Mouse (Mus musculus): ENCODE measurements around the gene Ggcx. TPM values are rescaled to one million over a fixed set of nuclear protein-coding genes. Genes with fewer than 3 reads are reported as not detected.
A peak's percentile ranks its signal among the peaks of the same experiment; 100 is the strongest.

Gene Ggcx
- polyA plus RNA-seq (2015; fragmentation: Nextera tagmentation; extraction: Ambion mirVana): 32.5 and 36.0 TPM in 2 replicates

- WGBS: 1% methylated on average over 33 of the region's 33 CpGs
- no peaks in the 10 kb centered on the region for H3K9me3 ChIP-seq (replicated peaks)
- H3K4me3 ChIP-seq (replicated peaks): peak within 1 kb of the TSS; percentile 59
- peak; percentile 96 for ATAC-seq (replicated peaks; ENCODE audit: low FRiP score)
- peaks cover 30% of the 10 kb centered on the region for H3K36me3 ChIP-seq
- peak within 1 kb of the TSS; percentile 65 for H3K9ac ChIP-seq
- peak within 1 kb of the TSS; percentile 72 for H3K4me2 ChIP-seq
- peaks cover 22% of the 10 kb centered on the region for H3K4me1 ChIP-seq
- no peaks in the 10 kb centered on the region for H3K27me3 ChIP-seq
- H3K27ac ChIP-seq: peak within 1 kb of the TSS; percentile 61
Measured at GRCm38 (mm10) chr6:72414076-72414756, at the start of gene Ggcx. Ggcx (plus strand) TSS chr6:72414308.

- peaks cover 25% of the 10 kb centered on the region for H3K4me1 ChIP-seq
- H3K9ac ChIP-seq: no peak overlapping the region
- H3K36me3 ChIP-seq: peaks cover 8% of the 10 kb centered on the region
- no peak overlapping the region for H3K27ac ChIP-seq
- no peak overlapping the region for H3K4me2 ChIP-seq
- no peak for ATAC-seq (replicated peaks; ENCODE audit: low FRiP score)
- no peaks in the 10 kb centered on the region for H3K27me3 ChIP-seq
- no peaks in the 10 kb centered on the region for H3K9me3 ChIP-seq (replicated peaks)
- no peak overlapping the region for H3K4me3 ChIP-seq (replicated peaks)
- 70% methylated on average over 6 of the region's 6 CpGs for WGBS
Measured at GRCm38 (mm10) chr6:72364985-72365384, 49.1 kb upstream of the Ggcx start.

- 42% methylated on average over 3 of the region's 3 CpGs for WGBS
Measured at GRCm38 (mm10) chr6:72366304-72366703, 47.8 kb upstream of the Ggcx start.

GRCm38 (mm10) chr6:72366844-72367443, 47.2 kb upstream of the Ggcx start, which contains the start of gene Rnf181:
Rnf181 (minus strand) TSS chr6:72366956.
- peaks cover 18% of the 10 kb centered on the region for H3K4me1 ChIP-seq
- no peaks in the 10 kb centered on the region for H3K9me3 ChIP-seq (replicated peaks)
- no peaks in the 10 kb centered on the region for H3K27me3 ChIP-seq
- H3K36me3 ChIP-seq: no peaks in the 10 kb centered on the region
- no peak within 1 kb of the TSS for H3K4me3 ChIP-seq (replicated peaks)
- WGBS: 76% methylated on average over 4 of the region's 4 CpGs
- no peak for ATAC-seq (replicated peaks; ENCODE audit: low FRiP score)
- no peak within 1 kb of the TSS for H3K4me2 ChIP-seq
- H3K9ac ChIP-seq: no peak within 1 kb of the TSS
- no peak within 1 kb of the TSS for H3K27ac ChIP-seq

More at GRCm38 (mm10) chr6:72366304-72366703, 47.8 kb upstream of the Ggcx start:
- Histone ChIP-seq H3K4me3 (replicated peaks) (no peak overlapping the region), H3K4me1 (peaks cover 19% of the 10 kb centered on the region), H3K4me2 (no peak overlapping the region), H3K27me3 (no peaks in the 10 kb centered on the region), H3K27ac (no peak overlapping the region), H3K9ac (no peak overlapping the region), H3K9me3 (replicated peaks) (no peaks in the 10 kb centered on the region), H3K36me3 (no peaks in the 10 kb centered on the region)
- no peak for ATAC-seq (replicated peaks; ENCODE audit: low FRiP score)

- WGBS: 80% methylated on average over 4 of the region's 4 CpGs
- Histone ChIP-seq H3K27me3 (no peaks in the 10 kb centered on the region), H3K9me3 (replicated peaks) (no peaks in the 10 kb centered on the region), H3K4me3 (replicated peaks) (no peak overlapping the region), H3K27ac (no peak overlapping the region), H3K9ac (no peak overlapping the region), H3K4me2 (no peak overlapping the region), H3K4me1 (peaks cover 18% of the 10 kb centered on the region), H3K36me3 (no peaks in the 10 kb centered on the region)
- no peak for ATAC-seq (replicated peaks; ENCODE audit: low FRiP score)
Measured at GRCm38 (mm10) chr6:72367460-72367974, 46.6 kb upstream of the Ggcx start.

GRCm38 (mm10) chr6:72369557-72369956, 44.6 kb upstream of the Ggcx start:
- Histone ChIP-seq H3K9me3 (replicated peaks) (no peaks in the 10 kb centered on the region), H3K27ac (no peak overlapping the region), H3K36me3 (no peaks in the 10 kb centered on the region), H3K4me3 (replicated peaks) (no peak overlapping the region), H3K4me1 (peaks cover 15% of the 10 kb centered on the region; the same call in 1 of the 2 replicates), H3K27me3 (no peaks in the 10 kb centered on the region), H3K4me2 (no peak overlapping the region), H3K9ac (no peak overlapping the region)
- WGBS: 83% methylated on average over 4 of the region's 4 CpGs
- no peak for ATAC-seq (replicated peaks; ENCODE audit: low FRiP score)

GRCm38 (mm10) chr6:72370091-72370490, 44.0 kb upstream of the Ggcx start:
- Histone ChIP-seq H3K4me3 (replicated peaks) (no peak overlapping the region), H3K9me3 (replicated peaks) (no peaks in the 10 kb centered on the region), H3K9ac (no peak overlapping the region), H3K4me2 (no peak overlapping the region), H3K27me3 (no peaks in the 10 kb centered on the region), H3K36me3 (no peaks in the 10 kb centered on the region), H3K27ac (no peak overlapping the region), H3K4me1 (peaks cover 15% of the 10 kb centered on the region; the same call in 1 of the 2 replicates)
- ATAC-seq (replicated peaks; ENCODE audit: low FRiP score): no peak
- WGBS: 79% methylated on average over 12 of the region's 12 CpGs

GRCm38 (mm10) chr6:72371147-72371546, 43.0 kb upstream of the Ggcx start:
- no peaks in the 10 kb centered on the region for H3K9me3 ChIP-seq (replicated peaks)
- H3K4me1 ChIP-seq: peaks cover 15% of the 10 kb centered on the region; the same call in 1 of the 2 replicates
- WGBS: 51% methylated on average over 5 of the region's 5 CpGs
- 0 out of 2 replicates have a peak, but pooled peaks have one; percentile 25 for ATAC-seq (replicated peaks; ENCODE audit: low FRiP score)
- H3K4me2 ChIP-seq: no peak overlapping the region
- H3K27ac ChIP-seq: peak overlapping the region; percentile 37; the same call in 1 of the 2 replicates
- H3K9ac ChIP-seq: no peak overlapping the region
- no peaks in the 10 kb centered on the region for H3K27me3 ChIP-seq
- no peak overlapping the region for H3K4me3 ChIP-seq (replicated peaks)
- no peaks in the 10 kb centered on the region for H3K36me3 ChIP-seq

GRCm38 (mm10) chr6:72371571-72371970, 42.5 kb upstream of the Ggcx start:
- Histone ChIP-seq H3K4me1 (peaks cover 15% of the 10 kb centered on the region; the same call in 1 of the 2 replicates), H3K27me3 (no peaks in the 10 kb centered on the region), H3K9ac (no peak overlapping the region), H3K4me2 (no peak overlapping the region), H3K36me3 (no peaks in the 10 kb centered on the region), H3K9me3 (replicated peaks) (no peaks in the 10 kb centered on the region), H3K4me3 (replicated peaks) (no peak overlapping the region), H3K27ac (peak overlapping the region; percentile 37; the same call in 1 of the 2 replicates)
- no peak for ATAC-seq (replicated peaks; ENCODE audit: low FRiP score)
- 21% methylated on average over 1 of the region's 1 CpGs for WGBS

GRCm38 (mm10) chr6:72373184-72373583, 40.9 kb upstream of the Ggcx start:
- ATAC-seq (replicated peaks; ENCODE audit: low FRiP score): no peak
- no peak overlapping the region for H3K27ac ChIP-seq
- no peaks in the 10 kb centered on the region for H3K9me3 ChIP-seq (replicated peaks)
- no peaks in the 10 kb centered on the region for H3K36me3 ChIP-seq
- 87% methylated on average over 4 of the region's 4 CpGs for WGBS
- no peak overlapping the region for H3K9ac ChIP-seq
- peaks cover 15% of the 10 kb centered on the region for H3K4me1 ChIP-seq
- H3K27me3 ChIP-seq: no peaks in the 10 kb centered on the region
- H3K4me2 ChIP-seq: no peak overlapping the region
- H3K4me3 ChIP-seq (replicated peaks): no peak overlapping the region

- Histone ChIP-seq H3K9ac (no peak overlapping the region), H3K4me2 (no peak overlapping the region), H3K27ac (no peak overlapping the region), H3K36me3 (no peaks in the 10 kb centered on the region), H3K9me3 (replicated peaks) (no peaks in the 10 kb centered on the region), H3K4me1 (peaks cover 15% of the 10 kb centered on the region), H3K4me3 (replicated peaks) (no peak overlapping the region), H3K27me3 (peaks cover 6% of the 10 kb centered on the region)
- WGBS: 66% methylated on average over 7 of the region's 7 CpGs
- ATAC-seq (replicated peaks; ENCODE audit: low FRiP score): no peak
Measured at GRCm38 (mm10) chr6:72374206-72374605, 39.9 kb upstream of the Ggcx start.

GRCm38 (mm10) chr6:72374820-72375563, 39.1 kb upstream of the Ggcx start:
- Histone ChIP-seq H3K9ac (no peak overlapping the region), H3K36me3 (no peaks in the 10 kb centered on the region), H3K4me1 (peaks cover 18% of the 10 kb centered on the region), H3K9me3 (replicated peaks) (no peaks in the 10 kb centered on the region), H3K4me3 (replicated peaks) (no peak overlapping the region), H3K4me2 (no peak overlapping the region), H3K27ac (no peak overlapping the region), H3K27me3 (peaks cover 14% of the 10 kb centered on the region)
- WGBS: 80% methylated on average over 15 of the region's 15 CpGs
- no peak for ATAC-seq (replicated peaks; ENCODE audit: low FRiP score)

Data from kidney, embryonic 15.5 days (tissue).